Mouse (Mus musculus) erythroblast, embryonic 14.5 days (primary cell): Measurements from ENCODE around the gene Trappc2. TPM values are rescaled to one million over a fixed set of nuclear protein-coding genes. Genes with fewer than 3 reads are reported as not detected.

Experiments used
- H3K27me3 ChIP-seq: 2 replicates; pipeline ENCODE4 v1.6.1; 2012; ENCODE audit warnings: inconsistent platforms; ENCODE audit not compliant: control insufficient read depth
- H3K36me3 ChIP-seq: 2 replicates; pipeline ENCODE4 v1.6.1; 2012; ENCODE audit warnings: mild to moderate bottlenecking, inconsistent platforms; ENCODE audit not compliant: control insufficient read depth
- H3K4me1 ChIP-seq: 2 replicates; pipeline ENCODE4 v1.6.1; 2012; ENCODE audit warnings: inconsistent platforms; ENCODE audit not compliant: control insufficient read depth
- H3K4me3 ChIP-seq: replicated peaks from 2 replicates; pipeline ENCODE3; 2012; ENCODE audit warnings: moderate library complexity, mild to moderate bottlenecking, inconsistent platforms
- H3K9me3 ChIP-seq: 2 replicates; pipeline ENCODE4 v1.6.1; 2012; ENCODE audit warnings: low read length, inconsistent platforms, mixed read lengths; ENCODE audit not compliant: control insufficient read depth
- GATA1 ChIP-seq: IDR thresholded peaks from 2 replicates; pipeline ENCODE4 v1.6.1; 2012; ENCODE audit warnings: low read length, inconsistent platforms, mixed read lengths
- TAL1 ChIP-seq: IDR thresholded peaks from 3 replicates; pipeline ENCODE4 v1.6.1; 2012; ENCODE audit warnings: low read length, inconsistent platforms, mixed read lengths
- polyA plus RNA-seq: library from polyadenylated mRNA; stranded (reverse); fragments of >175 nt; gene quantifications from 2 replicates; pipeline ENCODE4 v1.2.3, GENCODE M21; 2012

Trappc2 gene
- 0.11 TPM in 1 of 2 replicates, not detected in the other for polyA plus RNA-seq

- Histone ChIP-seq H3K27me3 (peaks cover 7% of the 10 kb centered on the region), H3K36me3 (peaks cover 2% of the 10 kb centered on the region; the same call in 1 of the 2 replicates), H3K4me1 (peaks cover 27% of the 10 kb centered on the region), H3K9me3 (peaks cover 2% of the 10 kb centered on the region; the same call in 1 of the 2 replicates), H3K4me3 (peak within 1 kb of the TSS; percentile 87)
- TF ChIP-seq TAL1 (no peak), GATA1 (no peak)
These were observed at the start of gene Trappc2 for GRCm38 (mm10) chrX:166440036-166440615. Gene Trappc2, plus strand, starts transcription at chrX:166440574.

GRCm38 (mm10) chrX:166393753-166394152 is 46.6 kb upstream of the Trappc2 start:
- Histone ChIP-seq H3K4me1 (no peaks in the 10 kb centered on the region), H3K4me3 (no peak overlapping the region), H3K36me3 (peaks cover 5% of the 10 kb centered on the region), H3K9me3 (no peaks in the 10 kb centered on the region), H3K27me3 (no peaks in the 10 kb centered on the region)
- TF ChIP-seq TAL1 (no peak), GATA1 (no peak)

GRCm38 (mm10) chrX:166407865-166408264 is 32.5 kb upstream of the Trappc2 start:
- Histone ChIP-seq H3K4me1 (peaks cover 2% of the 10 kb centered on the region; the same call in 1 of the 2 replicates), H3K9me3 (no peaks in the 10 kb centered on the region), H3K4me3 (no peak overlapping the region), H3K36me3 (peaks cover 27% of the 10 kb centered on the region), H3K27me3 (no peaks in the 10 kb centered on the region)
- no peak for TF ChIP-seq GATA1
- no peak for TF ChIP-seq TAL1

GRCm38 (mm10) chrX:166416196-166416595 is 24.2 kb upstream of the Trappc2 start:
- H3K4me3 ChIP-seq: no peak overlapping the region
- no peaks in the 10 kb centered on the region for H3K4me1 ChIP-seq
- TF ChIP-seq GATA1: no peak
- no peak for TF ChIP-seq TAL1
- H3K9me3 ChIP-seq: no peaks in the 10 kb centered on the region
- H3K27me3 ChIP-seq: no peaks in the 10 kb centered on the region
- H3K36me3 ChIP-seq: no peaks in the 10 kb centered on the region

GRCm38 (mm10) chrX:166434812-166435211 is 5.6 kb upstream of the Trappc2 start:
- no peaks in the 10 kb centered on the region for H3K9me3 ChIP-seq
- H3K36me3 ChIP-seq: peaks cover 2% of the 10 kb centered on the region; the same call in 1 of the 2 replicates
- H3K27me3 ChIP-seq: no peaks in the 10 kb centered on the region; the same call in 1 of the 2 replicates
- peaks cover 7% of the 10 kb centered on the region for H3K4me1 ChIP-seq
- H3K4me3 ChIP-seq: no peak overlapping the region
- TF ChIP-seq TAL1 (no peak), GATA1 (no peak)

GRCm38 (mm10) chrX:166440616-166441063 is 266 bp downstream of the Trappc2 start, which contains the start of gene Ofd1:
Gene Ofd1, minus strand, starts transcription at chrX:166440704.
- peaks cover 2% of the 10 kb centered on the region; the same call in 1 of the 2 replicates for H3K9me3 ChIP-seq
- H3K36me3 ChIP-seq: no peaks in the 10 kb centered on the region
- H3K4me1 ChIP-seq: peaks cover 32% of the 10 kb centered on the region
- peaks cover 7% of the 10 kb centered on the region for H3K27me3 ChIP-seq
- no peak for TF ChIP-seq TAL1
- no peak for TF ChIP-seq GATA1
- H3K4me3 ChIP-seq: peak within 1 kb of the TSS; percentile 87

- H3K27me3 ChIP-seq: peaks cover 7% of the 10 kb centered on the region
- TF ChIP-seq GATA1: no peak
- no peak for TF ChIP-seq TAL1
- H3K36me3 ChIP-seq: peaks cover 3% of the 10 kb centered on the region
- no peak overlapping the region for H3K4me3 ChIP-seq
- H3K9me3 ChIP-seq: peaks cover 2% of the 10 kb centered on the region; the same call in 1 of the 2 replicates
- peaks cover 29% of the 10 kb centered on the region for H3K4me1 ChIP-seq
These were observed 4.2 kb downstream of the Trappc2 start for GRCm38 (mm10) chrX:166444552-166444951.

- Histone ChIP-seq H3K4me1 (no peaks in the 10 kb centered on the region), H3K9me3 (no peaks in the 10 kb centered on the region), H3K27me3 (no peaks in the 10 kb centered on the region), H3K36me3 (peaks cover 25% of the 10 kb centered on the region), H3K4me3 (no peak overlapping the region)
- TF ChIP-seq TAL1: no peak
These were observed 13.2 kb downstream of the Trappc2 start for GRCm38 (mm10) chrX:166453532-166453931.

- Histone ChIP-seq H3K4me3 (no peak overlapping the region), H3K4me1 (no peaks in the 10 kb centered on the region), H3K27me3 (no peaks in the 10 kb centered on the region), H3K36me3 (peaks cover 22% of the 10 kb centered on the region), H3K9me3 (no peaks in the 10 kb centered on the region)
- TF ChIP-seq GATA1: no peak
- TF ChIP-seq TAL1: no peak
These were observed 14.0 kb downstream of the Trappc2 start for GRCm38 (mm10) chrX:166454331-166454730.

- TF ChIP-seq TAL1 (no peak), GATA1 (no peak)
- Histone ChIP-seq H3K4me1 (peaks cover 1% of the 10 kb centered on the region; the same call in 1 of the 2 replicates), H3K9me3 (no peaks in the 10 kb centered on the region), H3K4me3 (no peak overlapping the region), H3K27me3 (no peaks in the 10 kb centered on the region), H3K36me3 (peaks cover 22% of the 10 kb centered on the region)
These were observed 15.2 kb downstream of the Trappc2 start for GRCm38 (mm10) chrX:166455525-166455924.
